Mouse (Mus musculus): ENCODE results near the gene Foxm1.

The Foxm1 gene

GRCm38 (mm10) chr6:128425046-128425445 lies 62.3 kb downstream of the Foxm1 start:
- no peak for DNase-seq
